Mouse (Mus musculus) heart, adult 2 months (tissue): ENCODE data around the gene Arg2.

Experiments used
- CTCF ChIP-seq: fragments of 200-600 bp; IDR thresholded peaks from 2 replicates; pipeline ENCODE4 v1.8.1; 2022; ENCODE audit warnings: antibody characterized with exemption, mild to moderate bottlenecking, moderate library complexity
- EP300 ChIP-seq: fragments of 200-500 bp; IDR thresholded peaks from 2 replicates; pipeline ENCODE4 v1.6.1; 2011; ENCODE audit warnings: low read depth, low read length, control low read depth; ENCODE audit not compliant: insufficient read depth
- POLR2A ChIP-seq: fragments of 200-500 bp; IDR thresholded peaks from 2 replicates; pipeline ENCODE4 v1.6.1; 2011; ENCODE audit warnings: mild to moderate bottlenecking, low read depth, low read length, control low read depth; ENCODE audit not compliant: insufficient read depth

DNA sequence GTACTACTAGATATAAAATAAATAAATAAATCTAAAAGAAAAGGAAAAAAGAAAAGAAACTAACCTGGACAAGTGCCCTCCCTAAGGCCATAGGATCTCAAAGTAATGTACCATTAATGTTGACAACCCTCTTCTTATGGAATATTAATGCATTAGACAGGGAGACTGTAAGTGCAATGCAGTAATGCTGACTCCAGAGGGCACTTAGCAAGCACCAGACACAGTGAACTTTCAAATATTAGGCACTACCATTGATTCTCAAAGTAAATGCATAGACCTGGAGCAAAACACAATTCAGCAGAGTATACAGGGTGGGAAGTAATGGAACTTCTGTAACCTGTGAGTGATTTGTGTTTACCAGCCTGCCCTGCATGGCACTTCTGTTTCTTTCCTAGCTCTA lies 38.6 kb downstream of the Arg2 start:
- TF ChIP-seq CTCF (no peak), POLR2A (no peak), EP300 (no peak)
